Mouse (Mus musculus) MEL (cell line): ENCODE results near the gene Gal. TPM values are rescaled to one million over a fixed set of nuclear protein-coding genes. Genes with fewer than 3 reads are reported as not detected.

Experiments
- DNase-seq: peaks from one replicate; pipeline ENCODE4 v3.0.0; 2011; ENCODE audit warnings: low read depth, low spot score
- H3K27ac ChIP-seq: 2 replicates; pipeline ENCODE4 v1.5.1; 2012; ENCODE audit warnings: low read depth, mild to moderate bottlenecking, control low read depth, low read length, moderate library complexity; ENCODE audit not compliant: control insufficient read depth
- H3K27me3 ChIP-seq, 2 experiments: fragments of 150-350 bp in 1 of 2; sonication (generic) in 1 of 2; 2 replicates each; pipeline ENCODE4 v1.6.1; 2012; ENCODE audit warnings: low read length in 2 of 2, mild to moderate bottlenecking in 2 of 2, improper control_type of control experiment in 1 of 2, moderate library complexity in 1 of 2; ENCODE audit not compliant: insufficient read depth in 2 of 2, control insufficient read depth in 1 of 2
- H3K36me3 ChIP-seq, 2 experiments: 2 replicates each; pipeline ENCODE4 v1.6.1; 2012 to 2014; ENCODE audit warnings: low read length in 2 of 2, improper control_type of control experiment in 1 of 2, inconsistent platforms in 1 of 2, mild to moderate bottlenecking in 1 of 2; ENCODE audit not compliant: insufficient read depth in 2 of 2, control insufficient read depth in 1 of 2
- H3K4me1 ChIP-seq, 2 experiments: fragments of 150-350 bp in 1 of 2; sonication (generic) in 1 of 2; 2 replicates each; pipeline ENCODE4 v1.6.1; 2012; ENCODE audit warnings: low read length in 2 of 2, improper control_type of control experiment in 1 of 2, mild to moderate bottlenecking in 1 of 2; ENCODE audit not compliant: insufficient read depth in 2 of 2, control insufficient read depth in 1 of 2
- H3K4me3 ChIP-seq, 2 experiments: fragments of 150-350 bp in 1 of 2; sonication (generic) in 1 of 2; 2 replicates each; pipeline ENCODE4 v1.5.1; 2012; ENCODE audit warnings: low read depth in 2 of 2, low read length in 2 of 2, mild to moderate bottlenecking in 2 of 2, moderate library complexity in 2 of 2, control low read depth in 1 of 2, improper control_type of control experiment in 1 of 2; ENCODE audit not compliant: control insufficient read depth in 1 of 2, insufficient read depth in 1 of 2
- H3K79me2 ChIP-seq: 2 replicates; pipeline ENCODE4 v1.6.1; 2012; ENCODE audit warnings: mild to moderate bottlenecking, low read length, moderate library complexity; ENCODE audit not compliant: control insufficient read depth, poor library complexity, insufficient read depth
- H3K9ac ChIP-seq: 2 replicates; pipeline ENCODE4 v1.6.1; 2012; ENCODE audit warnings: low read depth, mild to moderate bottlenecking, control low read depth, low read length, moderate library complexity; ENCODE audit not compliant: control insufficient read depth, poor library complexity, severe bottlenecking
- H3K9me3 ChIP-seq: fragments of 150-350 bp; sonication (generic); replicated peaks from 2 replicates; pipeline ENCODE4 v1.6.1; 2012; ENCODE audit warnings: mild to moderate bottlenecking, low read length, improper control_type of control experiment, moderate library complexity; ENCODE audit not compliant: insufficient read depth
- CHD1 ChIP-seq: IDR thresholded peaks from 2 replicates; pipeline ENCODE4 v1.6.1; 2012; ENCODE audit warnings: low read depth, mild to moderate bottlenecking, inconsistent platforms, low read length, improper control_type of control experiment
- CHD2 ChIP-seq: IDR thresholded peaks from 2 replicates; pipeline ENCODE4 v1.6.1; 2011; ENCODE audit warnings: low read length, improper control_type of control experiment
- CTCF ChIP-seq, 3 experiments: IDR thresholded peaks in 2 of 3; conservative IDR thresholded peaks in 1 of 3; 2 replicates each; pipeline ENCODE4 v1.5.1; 2011 to 2012; ENCODE audit warnings: low read length in 3 of 3, low read depth in 2 of 3, mild to moderate bottlenecking in 2 of 3, improper control_type of control experiment in 1 of 3, inconsistent platforms in 1 of 3, mixed read lengths in 1 of 3, moderate library complexity in 1 of 3; ENCODE audit not compliant: control insufficient read depth in 1 of 3, insufficient read depth in 1 of 3, poor library complexity in 1 of 3, severe bottlenecking in 1 of 3
- ELF1 ChIP-seq: IDR thresholded peaks from 2 replicates; pipeline ENCODE4 v1.6.1; 2014; ENCODE audit warnings: low read depth, mild to moderate bottlenecking, inconsistent platforms, low read length, improper control_type of control experiment, moderate library complexity
- EP300 ChIP-seq, 2 experiments: IDR thresholded peaks; 2 replicates each; pipeline ENCODE4 v1.6.1; 2011; ENCODE audit warnings: improper control_type of control experiment in 2 of 2, low read length in 2 of 2, low read depth in 1 of 2, mild to moderate bottlenecking in 1 of 2
- GABPA ChIP-seq: IDR thresholded peaks from 2 replicates; pipeline ENCODE4 v1.6.1; 2012; ENCODE audit warnings: low read depth, mild to moderate bottlenecking, inconsistent platforms, low read length, improper control_type of control experiment, moderate library complexity
- GATA1 ChIP-seq: IDR thresholded peaks from 2 replicates; pipeline ENCODE4 v1.6.1; 2011; ENCODE audit warnings: low read depth, low read length, improper control_type of control experiment
- JUND ChIP-seq: IDR thresholded peaks from 2 replicates; pipeline ENCODE4 v1.6.1; 2011; ENCODE audit warnings: low read depth, mild to moderate bottlenecking, improper control_type of control experiment, low read length
- MAFK ChIP-seq: IDR thresholded peaks from 2 replicates; pipeline ENCODE4 v1.6.1; 2011; ENCODE audit warnings: low read depth, mild to moderate bottlenecking, low read length, improper control_type of control experiment, borderline replicate concordance
- MAZ ChIP-seq: IDR thresholded peaks from 2 replicates; pipeline ENCODE4 v1.6.1; 2012; ENCODE audit warnings: low read depth, mild to moderate bottlenecking, inconsistent platforms, low read length, improper control_type of control experiment
- MEF2A ChIP-seq: IDR thresholded peaks from 2 replicates; pipeline ENCODE4 v1.6.1; 2014; ENCODE audit warnings: low read depth, mild to moderate bottlenecking, inconsistent platforms, low read length, improper control_type of control experiment; ENCODE audit not compliant: poor library complexity, insufficient replicate concordance, severe bottlenecking; ENCODE audit errors: extremely low read depth
- POLR2AphosphoS2 ChIP-seq: IDR thresholded peaks from 2 replicates; pipeline ENCODE4 v1.6.1; 2011; ENCODE audit warnings: low read length, improper control_type of control experiment
- POLR2AphosphoS5 ChIP-seq: IDR thresholded peaks from 2 replicates; pipeline ENCODE4 v1.6.1; 2012; ENCODE audit warnings: low read depth, borderline replicate concordance, mild to moderate bottlenecking, inconsistent platforms, low read length, moderate library complexity, mixed read lengths
- SIN3A ChIP-seq: IDR thresholded peaks from 2 replicates; pipeline ENCODE4 v1.6.1; 2012; ENCODE audit warnings: low read length, improper control_type of control experiment, inconsistent platforms
- SMC3 ChIP-seq: IDR thresholded peaks from 2 replicates; pipeline ENCODE4 v1.6.1; 2011; ENCODE audit warnings: low read depth, low read length, improper control_type of control experiment
- TAL1 ChIP-seq: IDR thresholded peaks from 2 replicates; pipeline ENCODE4 v1.6.1; 2012; ENCODE audit warnings: mild to moderate bottlenecking, inconsistent platforms, low read length, moderate library complexity, mixed read lengths
- TBP ChIP-seq: IDR thresholded peaks from 2 replicates; pipeline ENCODE4 v1.8.0; 2011; ENCODE audit warnings: low read depth, low read length, improper control_type of control experiment
- TCF12 ChIP-seq: IDR thresholded peaks from 2 replicates; pipeline ENCODE4 v1.6.1; 2014; ENCODE audit warnings: low read depth, mild to moderate bottlenecking, inconsistent platforms, low read length, improper control_type of control experiment, moderate library complexity
- UBTF ChIP-seq: IDR thresholded peaks from 2 replicates; pipeline ENCODE4 v1.6.1; 2012; ENCODE audit warnings: low read depth, mild to moderate bottlenecking, inconsistent platforms, low read length, improper control_type of control experiment, moderate library complexity, borderline replicate concordance; ENCODE audit not compliant: insufficient read depth
- USF1 ChIP-seq: IDR thresholded peaks from 2 replicates; pipeline ENCODE4 v1.6.1; 2014; ENCODE audit warnings: low read depth, mild to moderate bottlenecking, inconsistent platforms, low read length, improper control_type of control experiment, moderate library complexity
- ZC3H11A ChIP-seq: IDR thresholded peaks from 2 replicates; pipeline ENCODE4 v1.6.1; 2012; ENCODE audit warnings: low read depth, mild to moderate bottlenecking, inconsistent platforms, low read length, improper control_type of control experiment
- ZMIZ1 ChIP-seq: IDR thresholded peaks from 2 replicates; pipeline ENCODE4 v1.6.1; 2012; ENCODE audit warnings: low read depth, mild to moderate bottlenecking, inconsistent platforms, low read length, improper control_type of control experiment, moderate library complexity
- polyA plus RNA-seq, 2 experiments: library from polyadenylated mRNA; stranded (reverse) in 1 of 2; unstranded in 1 of 2; fragments of >175 nt in 1 of 2; fragments of >200 nt in 1 of 2; gene quantifications; 2 replicates each; pipeline versions ENCODE4 v1.2.1 to v1.2.4; 2012; ENCODE audit warnings: low replicate concordance in 2 of 2, low read depth in 1 of 2; ENCODE audit not compliant: insufficient read length in 2 of 2, insufficient read depth in 1 of 2, missing spikeins in 1 of 2
- total RNA-seq: library from RNA; depleted of rRNA; stranded (reverse); fragments of 300-350 nt; gene quantifications from 2 replicates; pipeline ENCODE4 v1.2.3, GENCODE M21; 2012

Gene Gal
- total and polyA plus RNA-seq, 3 experiments, result not detected

DNA sequence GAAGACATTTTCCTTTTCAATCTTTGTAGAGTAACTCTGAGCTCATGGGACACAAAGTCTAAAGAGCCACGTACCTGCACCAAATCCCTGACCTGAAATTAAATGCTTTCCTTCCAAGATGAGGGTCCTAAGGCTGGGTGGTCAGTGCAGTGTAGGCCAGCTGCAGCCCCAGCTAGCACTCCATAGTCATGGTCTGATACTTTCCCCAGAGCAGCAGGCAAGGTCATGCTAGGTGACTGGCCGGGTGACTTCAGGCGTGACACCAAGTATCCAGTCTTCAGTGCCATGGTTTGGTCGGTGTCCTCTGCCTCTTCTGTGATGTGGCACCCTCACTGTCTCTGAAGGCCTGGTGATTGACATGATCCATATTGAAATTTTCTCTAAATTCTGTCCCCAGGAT, 14.3 kb downstream of the Gal start:
- no peaks in the 10 kb centered on the region for H3K4me1 ChIP-seq
- no peaks in the 10 kb centered on the region for H3K79me2 ChIP-seq
- no peak overlapping the region for H3K4me3 ChIP-seq
- no peaks in the 10 kb centered on the region for H3K36me3 ChIP-seq
- no peak overlapping the region for H3K27ac ChIP-seq
- H3K9ac ChIP-seq, result no peak overlapping the region
- H3K27me3 ChIP-seq, result no peaks in the 10 kb centered on the region
- H3K9me3 ChIP-seq, result no peaks in the 10 kb centered on the region
- no peak for DNase-seq
- TF ChIP-seq CTCF (IDR thresholded peaks at IDR 0.05 in 2 of 3, conservative IDR thresholded peaks at IDR 0.05 in 1 of 3; ENCODE audit: control insufficient read depth in 1 of 3, insufficient read depth in 1 of 3, low read depth in 2 of 3, low read length in 3 of 3, poor library complexity in 1 of 3, severe bottlenecking in 1 of 3) (no peak), MAFK (no peak)

DNA sequence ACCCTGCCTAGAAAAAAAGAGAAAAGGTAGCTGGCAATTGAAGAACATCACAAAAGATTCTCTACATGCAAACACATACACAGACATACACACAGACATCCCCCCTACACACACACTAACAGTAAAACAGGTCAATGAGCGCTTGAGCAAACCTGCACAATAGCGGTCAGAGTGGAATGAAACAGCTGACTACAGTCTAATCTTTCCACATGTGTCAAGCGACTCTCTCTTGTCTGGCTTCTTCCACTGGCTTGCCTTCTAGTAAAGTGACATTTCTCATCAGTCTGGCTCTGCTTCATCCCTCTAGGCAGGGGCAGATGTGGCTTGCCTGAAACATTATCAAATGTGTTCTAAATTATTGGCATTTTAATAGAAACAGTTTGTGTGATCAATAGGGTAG, 20.1 kb downstream of the Gal start:
- Histone ChIP-seq H3K27me3 (no peaks in the 10 kb centered on the region), H3K9ac (no peak overlapping the region), H3K36me3 (peaks cover 0 to 2% of the 10 kb centered on the region in 2 experiments; a peak in 2 of 4 replicates), H3K4me1 (peaks cover 6 to 7% of the 10 kb centered on the region in 2 experiments; a peak in 1 of 4 replicates), H3K27ac (no peak overlapping the region), H3K4me3 (no peak overlapping the region), H3K79me2 (no peaks in the 10 kb centered on the region), H3K9me3 (no peaks in the 10 kb centered on the region)
- TF ChIP-seq TAL1 (no peak), SMC3 (no peak), USF1 (no peak), SIN3A (no peak)
- DNase-seq, result no peak

DNA sequence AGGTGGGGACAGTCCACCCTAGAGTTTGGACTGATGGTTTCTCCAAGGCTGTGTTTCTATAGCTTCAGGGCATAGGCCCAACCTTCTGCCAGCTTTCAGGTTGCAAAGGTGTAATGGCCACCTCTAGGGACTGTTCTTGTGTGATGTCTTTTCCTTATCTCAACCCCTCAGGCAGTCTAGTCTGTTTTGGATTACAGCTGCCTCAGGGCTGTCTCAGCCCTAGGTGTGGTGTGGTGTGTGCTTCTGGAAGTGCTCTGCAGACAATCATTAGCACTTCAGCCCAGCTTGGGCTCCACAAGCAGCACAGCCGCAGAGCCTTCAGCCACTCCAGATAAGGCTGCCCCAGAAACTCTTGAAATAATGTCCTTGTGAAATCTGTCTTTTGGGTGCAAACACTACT, 22.0 kb downstream of the Gal start:
- TF ChIP-seq ZC3H11A, result no peak
- no peak for TF ChIP-seq POLR2AphosphoS5
- no peak for TF ChIP-seq MAZ
- peak; percentile 87 for TF ChIP-seq TAL1
- no peak for TF ChIP-seq GABPA
- TF ChIP-seq UBTF, result no peak
- peak; percentile 49 to 59; a peak in 3 of 4 replicates for TF ChIP-seq EP300 (IDR thresholded peaks at IDR 0.05; ENCODE audit: low read depth in 1 of 2, low read length in 2 of 2)
- no peak for TF ChIP-seq SMC3
- TF ChIP-seq GATA1, result peak; percentile 70
- no peak for TF ChIP-seq CHD2
- no peak for TF ChIP-seq CHD1
- no peak for TF ChIP-seq ELF1
- TF ChIP-seq ZMIZ1, result no peak
- no peak for TF ChIP-seq POLR2AphosphoS2
- peak; percentile 37; the same call in 1 of the 2 replicates for TF ChIP-seq TCF12
- no peak for TF ChIP-seq TBP
- no peak for TF ChIP-seq JUND
- no peak for TF ChIP-seq MEF2A
- H3K4me3 ChIP-seq, result no peak overlapping the region
- peaks cover 8 to 16% of the 10 kb centered on the region in 2 experiments; a peak in 3 of 4 replicates for H3K4me1 ChIP-seq
- no peaks in the 10 kb centered on the region; the same call in 1 of the 2 replicates for H3K79me2 ChIP-seq
- peaks cover 0 to 12% of the 10 kb centered on the region in 2 experiments; a peak in 2 of 4 replicates for H3K36me3 ChIP-seq
- H3K9me3 ChIP-seq, result no peaks in the 10 kb centered on the region
- DNase-seq, result peak; percentile 74
- H3K27me3 ChIP-seq, result no peaks in the 10 kb centered on the region
- H3K27ac ChIP-seq, result no peak overlapping the region
- no peak overlapping the region for H3K9ac ChIP-seq
